Mouse (Mus musculus): ENCODE measurements around the gene Them7. TPM values are rescaled to one million over a fixed set of nuclear protein-coding genes. Genes with fewer than 3 reads are reported as not detected.

Them7 gene
- 1 to 10 TPM; 1.3 to 2.4 TPM for total RNA-seq (2021)

DNA sequence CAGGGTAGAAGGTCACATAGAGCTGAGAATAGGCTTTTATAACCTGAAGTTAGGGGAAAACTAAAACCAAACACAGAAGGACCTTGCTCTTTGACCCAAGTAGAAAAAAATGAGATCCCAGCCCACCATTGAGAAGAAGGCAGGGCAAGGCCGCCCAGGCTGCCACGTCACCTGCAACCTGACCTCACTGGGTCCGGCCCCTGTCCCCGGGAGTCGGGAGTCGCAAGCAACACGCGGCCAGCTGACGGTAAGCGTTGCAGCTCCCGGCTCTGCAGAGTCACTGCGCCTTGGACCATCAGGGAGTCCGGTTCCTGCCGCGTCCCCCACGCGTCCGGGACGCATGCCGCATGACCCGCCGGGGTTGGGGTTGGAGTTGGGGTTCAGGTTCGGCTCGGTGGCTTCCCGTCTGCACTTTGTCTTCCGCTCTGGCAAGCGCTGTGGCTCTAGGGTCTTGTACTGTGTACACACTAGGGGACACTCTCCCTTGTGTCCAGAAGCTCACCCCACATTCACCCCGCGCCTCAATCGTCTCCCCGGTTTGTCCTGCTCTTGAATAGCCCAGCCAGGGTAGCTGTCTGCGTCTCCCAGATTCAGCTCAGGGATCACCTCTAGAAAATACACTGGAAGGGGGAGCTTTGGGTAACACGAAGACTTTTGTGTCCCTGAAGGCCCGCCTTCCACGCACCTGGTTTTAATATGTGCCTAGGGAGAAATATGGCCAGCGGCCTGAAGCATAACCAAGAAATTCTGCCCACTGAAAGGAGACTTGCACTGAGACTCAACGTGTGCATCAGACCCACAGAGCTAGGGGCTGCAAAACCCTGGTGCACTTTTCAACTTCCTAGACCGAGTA lies at the start of gene Them7:
TSS of gene Them7 (plus strand) at position 187 of the 853 bp plus-strand sequence.
- intact Hi-C loops (cut with DNase I) = no loop called here
- peak; percentile 20 to 26 for DNase-seq

DNA sequence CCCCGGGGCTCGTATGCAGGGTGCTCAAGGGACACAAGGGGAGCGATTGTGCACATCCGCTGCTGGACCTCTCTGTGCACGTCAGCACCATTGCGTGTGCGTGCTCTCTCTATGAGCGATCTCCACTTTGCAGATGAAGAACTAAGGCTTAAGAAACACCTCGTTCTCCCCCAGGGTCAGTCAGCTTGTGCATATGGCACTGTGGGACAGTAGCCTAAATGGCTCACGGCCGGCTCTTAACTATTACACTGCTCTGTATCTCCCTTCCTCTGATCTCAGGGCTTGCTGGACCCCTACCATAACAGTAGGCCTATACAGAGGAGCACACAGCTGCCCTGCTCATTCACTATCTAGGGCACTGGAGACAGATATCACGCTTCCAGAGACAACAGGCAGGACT lies 45.2 kb upstream of the Them7 start:
- DNase-seq = no peak
- intact Hi-C loops (cut with DNase I) = no loop called here

DNA sequence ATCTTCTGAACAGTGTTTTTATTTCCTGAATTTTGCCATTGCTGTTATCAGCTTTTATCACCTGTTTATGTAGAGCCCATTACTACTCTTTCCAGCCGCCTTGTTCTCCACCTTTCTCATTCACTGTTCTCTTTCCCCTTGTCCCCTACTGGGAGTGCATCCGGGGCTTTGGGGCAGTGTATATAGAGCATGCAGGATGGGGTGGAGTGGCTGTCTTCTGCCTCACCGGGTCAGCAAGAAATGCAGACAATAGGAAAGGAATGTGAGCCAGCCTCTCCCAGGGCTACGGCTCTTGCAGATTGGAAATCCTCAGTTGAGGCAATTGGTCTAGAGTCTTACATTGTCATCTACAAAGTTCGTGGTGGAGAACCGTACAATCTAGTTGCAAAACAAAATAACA lies 41.6 kb upstream of the Them7 start:
- no peak for DNase-seq
- intact Hi-C loops (cut with DNase I) = no loop called here

DNA sequence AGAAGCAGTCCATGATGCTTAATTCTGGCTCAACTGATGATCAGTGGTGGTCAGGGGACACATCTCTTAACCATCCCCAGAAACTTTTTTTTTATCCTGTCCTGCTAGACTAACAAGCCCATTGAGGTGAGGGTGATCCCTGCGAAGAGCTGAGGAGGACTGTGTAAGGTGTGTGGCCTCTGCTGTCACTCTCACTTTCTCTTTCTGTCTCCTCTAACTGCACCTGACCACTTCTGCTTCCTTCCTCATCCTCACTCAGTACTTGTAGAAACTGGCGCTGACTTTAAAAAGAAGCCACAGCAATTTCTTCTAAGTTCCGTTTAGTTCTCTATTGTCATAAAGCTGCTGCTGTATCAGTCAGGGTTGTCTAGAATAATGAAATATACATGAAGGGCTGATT lies 39.0 kb upstream of the Them7 start:
- intact Hi-C loops (cut with DNase I) = loop anchor here (5.0 kb wide), 1 partner anchor 73 kb away; no protein-coding TSS in a partner anchor
- DNase-seq = no peak

DNA sequence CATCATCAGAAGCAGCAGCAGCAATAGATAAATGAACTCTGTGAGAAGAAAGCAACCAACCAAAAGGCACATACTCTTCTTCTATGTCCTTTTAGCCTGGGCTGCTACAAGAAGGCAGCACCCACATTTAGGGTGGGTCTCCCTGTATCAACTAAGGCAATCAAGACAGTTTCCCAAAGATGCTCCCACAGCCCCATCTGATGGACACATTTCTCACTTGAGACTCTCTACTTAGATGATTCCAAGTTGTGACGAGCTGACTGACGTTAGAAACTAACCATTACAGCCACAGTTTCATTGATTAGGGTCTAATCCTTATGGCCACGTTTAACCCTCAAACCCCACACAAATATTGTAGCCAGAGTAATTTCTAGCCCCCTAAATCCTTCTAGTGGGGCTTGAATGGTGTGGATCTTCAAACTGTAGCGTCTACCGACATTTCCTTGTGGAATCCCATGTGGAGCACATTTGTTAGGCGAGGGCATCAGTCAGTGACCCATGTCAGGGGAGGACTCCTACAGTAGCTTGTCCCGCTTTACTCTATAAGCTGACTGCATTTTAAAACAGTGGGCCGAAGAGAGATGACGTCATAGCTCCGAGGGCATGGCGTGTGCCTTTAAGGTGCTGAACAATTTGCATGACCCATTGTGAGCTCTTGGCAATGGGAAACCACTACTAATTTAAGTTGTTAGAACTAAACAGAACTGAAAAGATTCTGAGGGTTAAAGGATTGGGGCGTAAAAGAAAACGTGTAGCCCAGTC lies 38.2 kb upstream of the Them7 start:
- DNase-seq = no peak
- intact Hi-C loops (cut with DNase I) = loop anchor here (5.0 kb wide), 1 partner anchor 74 kb away; no protein-coding TSS in a partner anchor

DNA sequence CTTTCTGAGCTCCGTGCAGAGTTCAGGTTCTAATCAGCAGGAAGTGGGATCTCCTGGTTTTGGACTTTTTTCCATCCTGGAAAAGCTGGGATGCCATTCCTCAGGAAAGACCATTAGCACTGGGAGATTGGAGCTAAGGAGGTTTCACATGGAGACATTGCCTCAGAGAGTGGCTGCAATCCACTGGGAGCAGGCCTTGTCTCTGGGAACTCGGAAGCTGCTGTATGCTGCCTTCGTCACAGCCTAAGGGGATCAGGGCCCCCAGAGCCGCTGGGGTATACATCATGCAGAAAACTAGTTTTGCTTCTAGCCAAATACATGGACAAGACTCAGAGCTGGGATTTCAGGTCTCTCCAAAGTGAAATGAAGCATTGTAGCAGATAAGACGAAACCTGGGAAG lies 37.5 kb upstream of the Them7 start:
- DNase-seq = no peak
- intact Hi-C loops (cut with DNase I) = loop anchor here (5.0 kb wide), 1 partner anchor 74 kb away; no protein-coding TSS in a partner anchor

DNA sequence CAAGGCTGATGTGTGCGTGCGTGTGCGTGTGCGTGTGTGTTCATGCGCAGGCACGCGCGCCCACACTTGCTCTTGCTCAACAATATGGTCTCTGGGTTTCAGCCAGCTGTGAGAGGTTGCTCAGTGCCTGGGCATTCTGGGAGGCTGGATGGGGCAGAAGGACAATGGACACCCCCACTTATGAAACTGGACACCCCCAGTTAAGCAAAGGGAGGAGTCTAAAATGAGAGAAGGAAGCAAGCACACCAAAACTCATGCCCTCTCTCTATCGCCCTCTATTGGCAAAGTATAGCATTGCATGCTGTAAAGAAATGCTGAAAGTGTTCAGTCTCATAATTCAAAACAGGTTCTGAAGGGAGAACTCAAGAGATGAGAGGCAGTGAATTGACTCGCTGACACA lies 35.9 kb upstream of the Them7 start:
- DNase-seq = no peak
- intact Hi-C loops (cut with DNase I) = loop anchor here (2.0 to 5.0 kb wide), 2 partner anchors 76 to 299 kb away; no protein-coding TSS in a partner anchor

DNA sequence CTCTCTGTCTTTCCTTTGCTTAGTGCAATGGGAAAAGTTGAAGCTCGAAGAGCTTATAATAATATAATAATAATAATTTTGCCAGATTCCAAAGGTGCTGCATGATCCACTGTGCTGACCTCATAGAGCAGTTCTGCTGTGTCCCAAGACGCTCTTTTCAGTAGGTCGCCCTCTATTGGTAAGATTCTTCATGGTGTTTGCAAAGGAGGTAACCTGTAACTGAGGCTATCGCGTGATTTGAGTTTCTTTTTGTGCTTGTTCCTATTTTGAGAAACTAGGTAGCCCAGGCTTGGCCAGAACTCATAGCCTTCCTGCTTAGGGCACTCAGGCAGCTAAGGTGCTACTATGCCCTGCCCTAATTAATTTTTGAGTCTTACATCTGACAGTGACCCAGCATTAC lies 34.8 kb upstream of the Them7 start:
- intact Hi-C loops (cut with DNase I) = loop anchor here (2.0 to 5.0 kb wide), 2 partner anchors 77 to 301 kb away; no protein-coding TSS in a partner anchor
- no peak for DNase-seq

DNA sequence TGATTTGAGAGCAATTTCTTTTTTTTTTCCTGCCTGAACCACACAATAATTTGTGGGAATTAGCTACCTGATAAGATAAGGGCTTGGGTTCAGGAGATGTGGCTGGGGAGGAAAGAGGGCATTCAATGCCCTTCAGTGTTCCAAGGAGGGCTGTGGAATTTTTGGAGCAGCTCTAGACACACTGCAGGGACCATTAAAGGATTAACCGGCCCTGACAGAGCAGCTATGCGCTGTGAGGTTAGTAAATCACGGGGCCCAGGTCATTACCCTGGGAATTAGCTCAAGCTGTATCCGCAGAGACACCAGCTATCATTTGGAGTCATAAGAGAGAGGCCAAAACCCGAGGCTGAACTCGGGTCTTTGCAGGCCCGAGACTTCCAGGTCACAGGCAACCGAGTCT lies 24.0 kb upstream of the Them7 start:
- no peak for DNase-seq
- intact Hi-C loops (cut with DNase I) = no loop called here

DNA sequence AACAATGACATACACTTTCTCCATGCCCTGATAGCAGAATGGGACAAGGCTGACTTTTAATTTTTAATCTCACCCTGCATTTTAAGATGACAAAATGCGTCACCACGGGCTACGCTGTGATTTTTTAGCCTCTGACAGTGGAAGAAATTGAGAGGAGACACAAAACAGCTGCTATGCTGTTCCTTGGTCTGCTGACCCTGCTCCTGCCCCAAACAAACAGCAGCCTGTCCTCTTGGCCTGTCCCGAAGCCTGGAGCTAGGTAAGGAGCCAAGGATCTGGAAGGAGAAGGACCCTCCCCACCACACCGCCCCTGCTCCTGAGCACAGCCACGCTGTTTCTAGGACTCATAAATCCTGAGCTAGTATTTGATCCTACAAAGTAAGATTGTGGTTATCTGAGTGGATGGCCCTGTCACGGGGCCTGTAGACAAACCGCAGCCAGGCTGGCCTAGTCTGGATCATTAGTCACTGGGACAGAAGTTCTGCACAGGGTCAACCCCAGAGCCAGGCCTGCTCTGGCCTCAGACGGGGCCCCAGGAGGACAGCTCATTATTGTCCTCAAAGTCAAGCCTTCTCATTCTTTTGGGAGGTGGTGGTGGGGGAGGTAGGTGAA lies 17.5 kb upstream of the Them7 start:
- no peak for DNase-seq
- intact Hi-C loops (cut with DNase I) = no loop called here

DNA sequence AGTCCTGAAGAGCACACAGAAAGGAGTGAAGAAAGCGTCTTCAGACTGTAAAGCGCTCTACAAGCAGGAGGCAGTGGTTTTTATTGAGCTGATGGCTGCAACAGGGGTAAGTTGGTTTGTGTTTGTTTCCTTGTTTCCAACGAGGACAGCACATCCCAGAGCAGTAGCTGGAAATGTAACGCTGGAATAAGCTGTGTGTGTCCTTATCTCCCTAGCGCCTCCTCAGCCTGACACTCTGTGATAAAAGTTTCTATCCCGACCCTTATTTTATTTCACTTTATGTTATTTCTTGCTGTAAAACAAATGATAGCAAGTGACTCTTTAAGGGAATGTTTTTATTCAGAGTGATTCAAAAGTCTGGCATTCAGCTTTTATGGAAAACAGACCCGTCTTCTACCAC lies 11.3 kb upstream of the Them7 start:
- no peak for DNase-seq
- intact Hi-C loops (cut with DNase I) = no loop called here

DNA sequence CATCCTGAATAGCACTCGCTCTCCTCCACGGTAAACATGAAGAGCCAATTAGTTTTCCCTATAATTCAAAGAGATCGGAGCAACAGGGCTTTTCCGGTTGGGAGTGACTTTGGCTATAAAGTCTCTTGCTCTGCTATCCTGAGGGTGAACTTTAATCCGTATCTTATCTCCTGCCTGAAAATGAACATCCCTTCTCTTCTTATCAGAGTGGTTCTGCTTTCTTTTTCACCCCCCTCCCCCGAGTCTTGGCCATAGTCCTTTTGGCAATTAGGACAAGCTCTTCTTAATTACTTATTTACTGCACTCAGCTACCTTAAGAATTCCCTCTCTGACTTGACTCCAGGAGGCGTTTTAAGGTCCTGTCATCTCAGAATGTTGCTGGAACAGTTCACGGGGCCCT lies 8.2 kb upstream of the Them7 start:
- intact Hi-C loops (cut with DNase I) = no loop called here
- DNase-seq = no peak

DNA sequence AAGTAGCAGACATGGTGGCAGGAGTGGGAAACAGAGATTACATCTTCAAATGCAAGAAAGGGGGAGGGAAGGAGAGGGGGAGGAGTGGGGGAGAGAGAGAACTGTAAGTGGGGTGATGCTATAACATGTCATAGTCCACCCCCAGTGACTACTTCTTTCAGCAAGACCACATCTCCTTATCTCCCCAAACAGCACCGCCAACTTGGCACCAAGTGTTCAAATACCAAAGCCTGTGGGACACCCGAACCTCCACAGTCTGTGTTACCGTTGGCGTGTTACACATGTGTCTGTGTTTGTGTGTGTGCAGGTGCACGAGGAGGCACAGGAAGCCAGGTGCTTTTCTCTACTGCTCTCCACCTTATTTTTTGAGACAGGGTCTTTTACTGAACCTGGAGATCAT lies 4.9 kb upstream of the Them7 start:
- intact Hi-C loops (cut with DNase I) = no loop called here
- DNase-seq = no peak

DNA sequence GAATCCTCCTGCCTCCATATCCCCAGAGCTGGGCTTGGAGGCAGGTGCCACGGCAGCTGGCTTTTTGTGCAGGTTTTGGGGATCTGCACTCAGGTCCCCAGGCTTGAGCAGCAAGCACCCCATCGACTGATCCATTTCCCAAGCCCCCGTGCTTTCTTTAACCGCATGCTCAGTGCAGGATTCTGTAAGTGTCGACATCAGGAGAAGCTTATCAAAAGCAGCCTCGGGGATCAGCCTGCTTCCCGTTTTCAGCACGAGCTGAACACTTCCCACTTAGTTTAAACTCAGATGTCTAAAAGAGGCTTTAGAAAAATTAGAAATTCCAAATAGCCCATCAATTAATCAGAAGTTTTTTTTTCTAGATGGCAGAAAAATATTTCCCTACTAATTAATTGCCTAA lies 4.5 kb upstream of the Them7 start:
- no peak for DNase-seq
- intact Hi-C loops (cut with DNase I) = no loop called here

DNA sequence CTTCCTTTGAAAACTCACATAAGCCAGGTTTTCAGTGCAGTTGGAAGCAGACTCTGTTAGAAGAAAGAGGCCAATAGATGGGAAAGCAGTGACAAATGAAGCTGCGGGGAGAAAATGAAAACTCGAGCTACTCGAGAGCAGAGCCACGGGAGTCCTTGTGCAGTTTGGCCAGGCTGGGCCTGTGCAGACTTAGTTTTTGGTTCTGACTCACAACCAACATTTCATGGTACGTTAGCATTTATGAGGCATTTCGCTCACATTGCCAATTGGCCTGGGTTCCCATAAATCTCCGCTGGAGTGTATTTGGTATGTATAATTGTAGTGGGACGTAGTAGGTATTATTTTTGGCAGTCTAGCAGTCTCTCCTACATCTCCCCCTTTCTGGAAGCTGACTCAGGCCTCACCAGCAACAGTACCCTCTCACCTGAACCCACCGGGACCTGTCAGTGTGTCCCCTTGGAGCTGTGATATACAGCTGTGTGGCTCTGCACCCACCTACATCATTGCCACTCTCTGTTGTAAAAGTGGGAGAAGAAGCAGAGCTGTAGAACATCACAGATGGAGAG lies 3.3 kb upstream of the Them7 start:
- intact Hi-C loops (cut with DNase I) = no loop called here
- no peak for DNase-seq

DNA sequence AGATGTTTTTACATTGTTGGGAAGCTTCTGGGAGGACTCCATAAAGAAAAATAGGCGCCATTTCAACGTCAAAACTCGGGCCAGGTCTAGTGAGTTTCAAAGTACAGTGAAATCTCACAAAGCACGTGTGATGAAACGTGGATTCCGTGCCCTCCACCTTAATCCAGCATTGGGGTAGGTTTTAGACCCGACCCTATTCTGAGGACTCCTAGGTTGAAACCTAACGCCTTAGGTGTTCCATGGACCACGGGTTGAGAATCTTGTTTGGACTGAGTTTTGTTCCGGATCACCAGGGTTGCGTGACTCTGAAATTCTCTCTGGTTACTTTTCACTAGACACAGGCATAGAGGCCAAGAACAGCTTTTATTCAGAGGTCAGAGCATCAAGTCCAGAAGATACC lies 514 bp upstream of the Them7 start:
- no peak for DNase-seq
- intact Hi-C loops (cut with DNase I) = no loop called here

DNA sequence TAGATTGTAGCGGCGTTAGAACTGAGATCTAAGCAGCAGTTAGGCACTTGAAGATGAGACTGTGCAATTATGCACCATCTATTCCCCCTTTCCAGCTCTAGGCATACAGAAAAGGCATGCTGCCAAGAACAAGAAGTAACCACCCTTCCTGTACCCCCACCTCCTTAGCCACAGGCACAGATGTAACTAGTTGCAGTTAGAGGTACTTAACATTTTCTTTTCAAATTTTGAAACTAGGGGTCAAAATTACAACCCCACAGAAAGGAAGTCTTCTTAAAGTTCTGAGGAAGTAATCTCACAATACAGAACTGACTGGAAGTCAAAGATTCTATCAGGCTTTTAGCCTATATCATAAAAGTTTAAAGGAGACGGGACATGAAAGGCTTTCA lies 861 bp downstream of the Them7 start:
- DNase-seq = no peak
- intact Hi-C loops (cut with DNase I) = no loop called here

DNA sequence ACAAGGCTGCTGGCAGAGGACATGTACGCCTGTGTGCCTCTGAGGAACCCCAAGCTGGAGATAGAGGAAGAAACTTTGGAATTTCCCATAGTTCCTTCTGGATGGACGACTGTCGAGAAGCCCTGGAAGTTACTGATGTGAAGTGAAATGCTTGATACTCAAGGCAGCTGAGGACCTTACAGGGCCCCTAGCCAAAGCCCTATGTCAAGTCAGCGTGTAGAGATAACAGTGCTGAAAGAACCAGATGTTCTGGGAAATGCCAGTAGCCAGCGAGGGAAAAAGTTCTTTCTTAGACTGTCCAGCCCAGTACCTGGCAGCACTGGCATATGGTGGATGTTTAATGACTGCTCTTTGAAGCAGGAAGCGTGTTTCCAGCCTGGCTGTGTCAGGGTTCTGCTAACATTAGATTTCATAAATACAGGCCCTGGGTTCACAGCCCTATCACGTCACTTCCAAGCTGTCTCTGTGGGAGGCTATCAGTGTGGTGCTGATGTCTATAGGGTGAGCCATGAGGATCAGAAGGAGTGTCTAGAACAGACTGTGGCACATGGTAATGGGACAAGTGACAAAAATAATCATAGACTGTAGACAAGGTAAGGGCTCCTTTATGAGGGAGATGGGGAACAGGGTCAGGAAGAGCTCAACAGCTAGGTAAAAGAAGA lies 2.3 kb downstream of the Them7 start:
- peak in 1 of 2 experiments; percentile 8 for DNase-seq
- intact Hi-C loops (cut with DNase I) = no loop called here

DNA sequence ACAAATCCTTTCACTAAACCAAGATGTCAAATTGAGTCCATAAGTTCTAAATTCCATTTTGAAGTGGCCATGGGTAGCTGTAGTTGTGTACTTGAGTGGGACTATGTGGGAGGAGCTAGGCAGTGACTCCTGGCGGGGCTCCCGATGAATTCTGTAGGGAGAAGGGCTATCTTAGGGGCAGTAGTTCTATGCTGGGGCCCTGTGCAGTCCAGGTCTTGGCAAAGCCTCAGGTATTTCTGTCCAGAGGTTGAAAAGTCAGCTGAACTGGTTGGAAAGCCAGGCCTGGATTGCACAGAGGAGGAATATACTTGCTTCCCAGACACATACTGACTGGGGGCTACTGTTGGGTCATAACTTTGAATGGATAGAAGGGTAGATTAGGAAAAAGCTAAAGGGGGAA lies 4.3 kb downstream of the Them7 start:
- intact Hi-C loops (cut with DNase I) = no loop called here
- peak; percentile 20 to 28 for DNase-seq

DNA sequence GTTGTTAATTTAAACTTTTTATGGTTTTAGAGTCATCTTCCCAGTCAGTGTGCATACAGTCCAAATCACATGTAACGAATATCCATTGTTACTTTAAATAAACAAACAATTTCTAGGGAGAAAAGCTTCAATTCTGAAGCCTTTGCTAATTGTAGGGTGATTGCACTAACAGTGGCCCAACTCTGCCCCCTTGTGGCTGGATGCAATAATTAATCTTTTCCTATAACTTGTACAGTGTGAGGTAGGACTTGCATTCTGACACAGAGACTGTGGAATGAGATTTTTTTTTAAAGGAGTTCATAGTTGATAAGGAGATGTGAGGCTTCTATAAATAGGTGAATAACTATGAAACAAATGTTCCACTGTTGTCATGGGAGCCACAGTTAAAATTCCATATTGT lies 6.2 kb downstream of the Them7 start:
- DNase-seq = peak; percentile 45 to 77
- intact Hi-C loops (cut with DNase I) = loop anchor here (1.0 to 5.0 kb wide), 3 partner anchors 213 to 383 kb away; partner anchors contain the start of genes Eif3m and Prrg4

Measured in heart, postnatal 36 days (tissue).